Mouse (Mus musculus) cerebellum, adult 18-20 months (tissue): ENCODE measurements at regions not wholly inside any gene's neighbourhood (a gene's known extent, or its start where the extent isn't known, plus 50 kb on each side); places are given as distances from the start of the nearest gene placed in this dataset.

ENCODE experiments used
- DNase-seq, 2 experiments: peaks; one replicate each; pipeline ENCODE4 v3.0.0; 2021

DNA sequence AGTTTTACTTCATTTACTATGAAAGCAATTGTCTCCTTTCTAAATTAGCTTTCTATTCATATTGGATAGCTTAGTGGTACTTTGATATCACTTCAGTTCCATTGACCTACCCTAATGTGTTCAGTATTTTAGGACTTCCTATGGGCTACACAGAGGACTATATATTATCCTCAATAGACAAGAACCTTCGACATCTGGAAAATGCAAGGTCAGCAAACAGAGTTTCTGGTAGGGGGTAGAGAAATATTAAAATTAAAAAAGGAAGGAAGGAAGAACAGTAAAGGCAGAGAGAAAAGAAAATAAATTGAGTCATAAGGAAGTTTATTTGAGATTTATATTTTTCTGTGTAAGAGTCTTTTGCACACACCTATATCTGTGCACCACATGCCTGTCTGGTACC, 107.4 kb upstream of the Insig1 start:
- DNase-seq: no peak

DNA sequence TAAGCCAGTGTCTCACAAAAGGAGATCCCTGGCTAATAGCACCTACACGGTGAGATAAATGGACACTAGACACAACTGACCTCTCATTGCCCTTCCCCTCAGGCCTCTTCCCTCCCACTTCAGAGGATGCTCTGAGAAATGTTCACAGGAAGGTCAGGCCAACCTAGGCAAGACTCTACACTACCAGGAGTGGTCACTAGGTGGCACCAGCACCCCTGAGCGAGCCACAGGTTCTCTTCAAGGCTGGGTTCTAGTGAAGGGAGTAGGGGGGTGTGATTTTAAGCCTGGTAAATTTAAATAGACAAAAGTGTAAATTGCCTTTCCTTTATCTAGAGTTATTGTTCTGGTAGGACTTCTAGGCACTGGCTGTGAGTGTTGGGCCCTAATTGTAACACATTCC, 76.0 kb upstream of the Insig1 start:
- DNase-seq: peak; percentile 80 to 87

- no peak for DNase-seq
These were observed 73.4 kb upstream of the Insig1 start for GRCm38 (mm10) chr5:27997751-27998150.

GRCm38 (mm10) chr5:28002922-28003321, 68.2 kb upstream of the Insig1 start:
- DNase-seq: no peak

GRCm38 (mm10) chr5:28003756-28004486, 67.2 kb upstream of the Insig1 start:
- DNase-seq: no peak

GRCm38 (mm10) chr5:28004487-28004827, 66.7 kb upstream of the Insig1 start:
- DNase-seq: no peak

DNA sequence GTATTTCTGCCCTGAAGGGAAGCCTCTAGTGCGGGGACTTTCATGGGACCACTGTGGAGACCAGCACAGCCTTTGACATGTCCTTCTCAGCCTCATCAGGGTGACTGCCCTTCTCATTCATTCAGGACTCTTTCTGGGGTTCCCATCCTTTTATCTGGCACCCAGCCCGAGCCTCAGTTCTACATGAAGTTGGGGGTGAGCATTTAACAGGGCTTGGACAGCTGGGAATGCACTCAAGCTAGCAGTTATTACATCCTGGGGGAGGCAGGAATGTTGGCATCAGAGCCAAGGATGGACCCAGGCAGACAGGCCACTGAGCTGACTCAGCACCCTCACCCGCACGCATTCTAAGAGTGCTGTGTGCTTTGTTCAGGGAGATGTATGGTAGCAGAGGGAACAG, 61.8 kb upstream of the Insig1 start:
- no peak for DNase-seq

- no peak for DNase-seq
These were observed 61.3 kb upstream of the Insig1 start for GRCm38 (mm10) chr5:28009871-28010270.

GRCm38 (mm10) chr5:28010529-28010928, 60.6 kb upstream of the Insig1 start:
- DNase-seq: no peak

- no peak for DNase-seq
These were observed 58.7 kb upstream of the Insig1 start for GRCm38 (mm10) chr5:28012496-28012895.

DNA sequence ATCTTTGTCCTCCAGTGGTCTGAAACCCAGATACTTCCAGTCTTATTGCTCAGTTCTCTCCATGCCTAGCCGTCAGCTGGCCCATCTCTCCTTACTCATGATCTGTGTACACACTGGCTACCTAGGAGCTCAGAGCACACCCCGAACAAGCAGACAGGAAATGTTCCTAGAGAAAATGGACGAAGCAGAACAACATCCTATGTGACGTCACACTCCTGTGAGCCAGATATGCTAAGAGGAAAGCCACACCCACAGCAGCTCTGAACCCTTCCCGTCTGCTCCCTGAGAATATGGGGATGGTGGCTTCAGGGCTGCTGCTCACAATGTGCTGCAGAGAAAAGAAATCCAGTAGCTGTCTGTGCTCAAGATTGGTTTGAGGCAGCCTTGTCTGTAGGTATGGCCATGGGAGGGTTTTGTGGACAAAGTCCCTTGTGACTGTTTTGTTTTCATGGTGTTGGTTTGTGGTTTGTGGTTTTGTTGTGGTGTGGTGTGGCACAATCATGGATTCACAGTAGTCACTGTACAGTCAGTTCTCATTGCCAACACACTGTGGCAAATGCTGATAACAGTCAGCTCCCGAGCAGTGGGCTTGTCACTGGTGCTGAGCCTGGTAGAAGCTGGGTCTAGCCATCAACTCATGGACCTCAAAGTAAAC, 57.4 kb upstream of the Insig1 start:
- DNase-seq: no peak

GRCm38 (mm10) chr5:28019864-28020263, 51.3 kb upstream of the Insig1 start:
- DNase-seq: no peak
